Mouse (Mus musculus) MEL (cell line): ENCODE measurements around the gene Lsamp. TPM values are rescaled to one million over a fixed set of nuclear protein-coding genes. Genes with fewer than 3 reads are reported as not detected.

Experiments
- DNase-seq: peaks from one replicate; pipeline ENCODE4 v3.0.0; 2011; ENCODE audit warnings: low read depth, low spot score
- H3K27ac ChIP-seq: 2 replicates; pipeline ENCODE4 v1.5.1; 2012; ENCODE audit warnings: low read depth, mild to moderate bottlenecking, control low read depth, low read length, moderate library complexity; ENCODE audit not compliant: control insufficient read depth
- H3K27me3 ChIP-seq, 2 experiments: fragments of 150-350 bp in 1 of 2; sonication (generic) in 1 of 2; 2 replicates each; pipeline ENCODE4 v1.6.1; 2012; ENCODE audit warnings: low read length in 2 of 2, mild to moderate bottlenecking in 2 of 2, improper control_type of control experiment in 1 of 2, moderate library complexity in 1 of 2; ENCODE audit not compliant: insufficient read depth in 2 of 2, control insufficient read depth in 1 of 2
- H3K36me3 ChIP-seq, 2 experiments: 2 replicates each; pipeline ENCODE4 v1.6.1; 2012 to 2014; ENCODE audit warnings: low read length in 2 of 2, improper control_type of control experiment in 1 of 2, inconsistent platforms in 1 of 2, mild to moderate bottlenecking in 1 of 2; ENCODE audit not compliant: insufficient read depth in 2 of 2, control insufficient read depth in 1 of 2
- H3K4me1 ChIP-seq, 2 experiments: fragments of 150-350 bp in 1 of 2; sonication (generic) in 1 of 2; 2 replicates each; pipeline ENCODE4 v1.6.1; 2012; ENCODE audit warnings: low read length in 2 of 2, improper control_type of control experiment in 1 of 2, mild to moderate bottlenecking in 1 of 2; ENCODE audit not compliant: insufficient read depth in 2 of 2, control insufficient read depth in 1 of 2
- H3K4me3 ChIP-seq, 2 experiments: fragments of 150-350 bp in 1 of 2; sonication (generic) in 1 of 2; 2 replicates each; pipeline ENCODE4 v1.5.1; 2012; ENCODE audit warnings: low read depth in 2 of 2, low read length in 2 of 2, mild to moderate bottlenecking in 2 of 2, moderate library complexity in 2 of 2, control low read depth in 1 of 2, improper control_type of control experiment in 1 of 2; ENCODE audit not compliant: control insufficient read depth in 1 of 2, insufficient read depth in 1 of 2
- H3K79me2 ChIP-seq: 2 replicates; pipeline ENCODE4 v1.6.1; 2012; ENCODE audit warnings: mild to moderate bottlenecking, low read length, moderate library complexity; ENCODE audit not compliant: control insufficient read depth, poor library complexity, insufficient read depth
- H3K9ac ChIP-seq: 2 replicates; pipeline ENCODE4 v1.6.1; 2012; ENCODE audit warnings: low read depth, mild to moderate bottlenecking, control low read depth, low read length, moderate library complexity; ENCODE audit not compliant: control insufficient read depth, poor library complexity, severe bottlenecking
- H3K9me3 ChIP-seq: fragments of 150-350 bp; sonication (generic); replicated peaks from 2 replicates; pipeline ENCODE4 v1.6.1; 2012; ENCODE audit warnings: mild to moderate bottlenecking, low read length, improper control_type of control experiment, moderate library complexity; ENCODE audit not compliant: insufficient read depth
- BHLHE40 ChIP-seq: IDR thresholded peaks from 2 replicates; pipeline ENCODE4 v1.6.1; 2012; ENCODE audit warnings: low read depth, mild to moderate bottlenecking, inconsistent platforms, low read length, improper control_type of control experiment, borderline replicate concordance
- CHD2 ChIP-seq: IDR thresholded peaks from 2 replicates; pipeline ENCODE4 v1.6.1; 2011; ENCODE audit warnings: low read length, improper control_type of control experiment
- E2F4 ChIP-seq: IDR thresholded peaks from 2 replicates; pipeline ENCODE4 v1.6.1; 2011; ENCODE audit warnings: low read depth, low read length, improper control_type of control experiment, borderline replicate concordance
- ETS1 ChIP-seq: IDR thresholded peaks from 2 replicates; pipeline ENCODE4 v1.6.1; 2012; ENCODE audit warnings: low read depth, mild to moderate bottlenecking, inconsistent platforms, low read length, improper control_type of control experiment, moderate library complexity
- GABPA ChIP-seq: IDR thresholded peaks from 2 replicates; pipeline ENCODE4 v1.6.1; 2012; ENCODE audit warnings: low read depth, mild to moderate bottlenecking, inconsistent platforms, low read length, improper control_type of control experiment, moderate library complexity
- GATA1 ChIP-seq: IDR thresholded peaks from 2 replicates; pipeline ENCODE4 v1.6.1; 2011; ENCODE audit warnings: low read depth, low read length, improper control_type of control experiment
- HCFC1 ChIP-seq: IDR thresholded peaks from 2 replicates; pipeline ENCODE4 v1.6.1; 2012; ENCODE audit warnings: low read depth, mild to moderate bottlenecking, inconsistent platforms, low read length, improper control_type of control experiment, moderate library complexity
- JUND ChIP-seq: IDR thresholded peaks from 2 replicates; pipeline ENCODE4 v1.6.1; 2011; ENCODE audit warnings: low read depth, mild to moderate bottlenecking, improper control_type of control experiment, low read length
- KAT2A ChIP-seq: conservative IDR thresholded peaks from 2 replicates; pipeline ENCODE4 v1.6.1; 2012; ENCODE audit warnings: low read depth, low read length, improper control_type of control experiment, inconsistent platforms
- MAX ChIP-seq: IDR thresholded peaks from 2 replicates; pipeline ENCODE4 v1.6.1; 2011; ENCODE audit warnings: low read length, improper control_type of control experiment
- MEF2A ChIP-seq: IDR thresholded peaks from 2 replicates; pipeline ENCODE4 v1.6.1; 2014; ENCODE audit warnings: low read depth, mild to moderate bottlenecking, inconsistent platforms, low read length, improper control_type of control experiment; ENCODE audit not compliant: poor library complexity, insufficient replicate concordance, severe bottlenecking; ENCODE audit errors: extremely low read depth
- MXI1 ChIP-seq: IDR thresholded peaks from 2 replicates; pipeline ENCODE4 v1.6.1; 2011; ENCODE audit warnings: mild to moderate bottlenecking, low read depth, low read length, improper control_type of control experiment
- MYB ChIP-seq: IDR thresholded peaks from 2 replicates; pipeline ENCODE4 v1.6.1; 2011; ENCODE audit warnings: mild to moderate bottlenecking, low read depth, low read length, improper control_type of control experiment
- MYC ChIP-seq: IDR thresholded peaks from 2 replicates; pipeline ENCODE4 v1.6.1; 2011; ENCODE audit warnings: low read depth, mild to moderate bottlenecking, low read length, improper control_type of control experiment, moderate library complexity
- NRF1 ChIP-seq: IDR thresholded peaks from 2 replicates; pipeline ENCODE4 v1.6.1; 2014; ENCODE audit warnings: low read depth, mild to moderate bottlenecking, inconsistent platforms, low read length, improper control_type of control experiment, moderate library complexity; ENCODE audit not compliant: poor library complexity, insufficient read depth, severe bottlenecking
- POLR2A ChIP-seq, 2 experiments: IDR thresholded peaks; 2 replicates each; pipeline ENCODE4 v1.6.1; 2011 to 2012; ENCODE audit warnings: low read length in 2 of 2, mild to moderate bottlenecking in 2 of 2, control low read depth in 1 of 2, improper control_type of control experiment in 1 of 2, low read depth in 1 of 2, moderate library complexity in 1 of 2; ENCODE audit not compliant: control insufficient read depth in 1 of 2, insufficient read depth in 1 of 2, poor library complexity in 1 of 2
- POLR2AphosphoS2 ChIP-seq: IDR thresholded peaks from 2 replicates; pipeline ENCODE4 v1.6.1; 2011; ENCODE audit warnings: low read length, improper control_type of control experiment
- RAD21 ChIP-seq: IDR thresholded peaks from 2 replicates; pipeline ENCODE4 v1.6.1; 2011; ENCODE audit warnings: mild to moderate bottlenecking, low read depth, low read length, improper control_type of control experiment
- SMC3 ChIP-seq: IDR thresholded peaks from 2 replicates; pipeline ENCODE4 v1.6.1; 2011; ENCODE audit warnings: low read depth, low read length, improper control_type of control experiment
- TAL1 ChIP-seq: IDR thresholded peaks from 2 replicates; pipeline ENCODE4 v1.6.1; 2012; ENCODE audit warnings: mild to moderate bottlenecking, inconsistent platforms, low read length, moderate library complexity, mixed read lengths
- TBP ChIP-seq: IDR thresholded peaks from 2 replicates; pipeline ENCODE4 v1.8.0; 2011; ENCODE audit warnings: low read depth, low read length, improper control_type of control experiment
- TCF12 ChIP-seq: IDR thresholded peaks from 2 replicates; pipeline ENCODE4 v1.6.1; 2014; ENCODE audit warnings: low read depth, mild to moderate bottlenecking, inconsistent platforms, low read length, improper control_type of control experiment, moderate library complexity
- UBTF ChIP-seq: IDR thresholded peaks from 2 replicates; pipeline ENCODE4 v1.6.1; 2012; ENCODE audit warnings: low read depth, mild to moderate bottlenecking, inconsistent platforms, low read length, improper control_type of control experiment, moderate library complexity, borderline replicate concordance; ENCODE audit not compliant: insufficient read depth
- USF1 ChIP-seq: IDR thresholded peaks from 2 replicates; pipeline ENCODE4 v1.6.1; 2014; ENCODE audit warnings: low read depth, mild to moderate bottlenecking, inconsistent platforms, low read length, improper control_type of control experiment, moderate library complexity
- ZC3H11A ChIP-seq: IDR thresholded peaks from 2 replicates; pipeline ENCODE4 v1.6.1; 2012; ENCODE audit warnings: low read depth, mild to moderate bottlenecking, inconsistent platforms, low read length, improper control_type of control experiment
- ZKSCAN1 ChIP-seq: IDR thresholded peaks from 2 replicates; pipeline ENCODE4 v1.6.1; 2012; ENCODE audit warnings: low read depth, mild to moderate bottlenecking, inconsistent platforms, low read length, improper control_type of control experiment, moderate library complexity
- ZNF384 ChIP-seq: IDR thresholded peaks from 2 replicates; pipeline ENCODE4 v1.6.1; 2012; ENCODE audit warnings: low read depth, mild to moderate bottlenecking, inconsistent platforms, low read length, improper control_type of control experiment
- polyA plus RNA-seq, 2 experiments: library from polyadenylated mRNA; stranded (reverse) in 1 of 2; unstranded in 1 of 2; fragments of >175 nt in 1 of 2; fragments of >200 nt in 1 of 2; gene quantifications; 2 replicates each; pipeline versions ENCODE4 v1.2.1 to v1.2.4; 2012; ENCODE audit warnings: low replicate concordance in 2 of 2, low read depth in 1 of 2; ENCODE audit not compliant: insufficient read length in 2 of 2, insufficient read depth in 1 of 2, missing spikeins in 1 of 2
- total RNA-seq: library from RNA; depleted of rRNA; stranded (reverse); fragments of 300-350 nt; gene quantifications from 2 replicates; pipeline ENCODE4 v1.2.3, GENCODE M21; 2012

Gene Lsamp
- total and polyA plus RNA-seq, 3 experiments: 0.42 TPM; not detected in 2

GRCm38 (mm10) chr16:41535806-41536205, 1551.6 kb downstream of the Lsamp start:
- Histone ChIP-seq H3K79me2 (no peaks in the 10 kb centered on the region), H3K4me1 (no peaks in the 10 kb centered on the region), H3K27me3 (no peaks in the 10 kb centered on the region), H3K27ac (no peak overlapping the region), H3K9me3 (no peaks in the 10 kb centered on the region), H3K36me3 (no peaks in the 10 kb centered on the region), H3K4me3 (no peak overlapping the region), H3K9ac (no peak overlapping the region)
- TF ChIP-seq MAX (no peak), TAL1 (no peak)
- DNase-seq: no peak

GRCm38 (mm10) chr16:41542641-41543040, 1558.5 kb downstream of the Lsamp start:
- Histone ChIP-seq H3K27ac (no peak overlapping the region), H3K9ac (no peak overlapping the region), H3K4me3 (no peak overlapping the region), H3K36me3 (no peaks in the 10 kb centered on the region), H3K27me3 (no peaks in the 10 kb centered on the region), H3K9me3 (no peaks in the 10 kb centered on the region), H3K79me2 (no peaks in the 10 kb centered on the region), H3K4me1 (no peaks in the 10 kb centered on the region)
- no peak for TF ChIP-seq USF1
- TF ChIP-seq MYB: no peak
- TF ChIP-seq KAT2A: no peak
- TF ChIP-seq MAX: no peak
- no peak for TF ChIP-seq ETS1
- TF ChIP-seq MXI1: no peak
- no peak for TF ChIP-seq POLR2AphosphoS2
- no peak for TF ChIP-seq SMC3
- TF ChIP-seq GABPA: no peak
- no peak for TF ChIP-seq ZKSCAN1
- no peak for TF ChIP-seq UBTF
- no peak for TF ChIP-seq JUND
- no peak for TF ChIP-seq TCF12
- no peak for TF ChIP-seq BHLHE40
- TF ChIP-seq POLR2A (IDR thresholded peaks at IDR 0.05; ENCODE audit: control insufficient read depth in 1 of 2, insufficient read depth in 1 of 2, low read depth in 1 of 2, low read length in 2 of 2, poor library complexity in 1 of 2): no peak
- no peak for TF ChIP-seq ZNF384
- no peak for DNase-seq

- DNase-seq: no peak
- Histone ChIP-seq H3K79me2 (no peaks in the 10 kb centered on the region), H3K4me1 (no peaks in the 10 kb centered on the region), H3K27me3 (no peaks in the 10 kb centered on the region), H3K4me3 (no peak overlapping the region), H3K36me3 (no peaks in the 10 kb centered on the region), H3K9me3 (no peaks in the 10 kb centered on the region), H3K9ac (no peak overlapping the region), H3K27ac (no peak overlapping the region)
- TF ChIP-seq MAX: no peak
- TF ChIP-seq RAD21: no peak
- no peak for TF ChIP-seq GATA1
- no peak for TF ChIP-seq NRF1
- no peak for TF ChIP-seq E2F4
- TF ChIP-seq ZC3H11A: no peak
- TF ChIP-seq USF1: no peak
- TF ChIP-seq SMC3: no peak
- TF ChIP-seq HCFC1: no peak
- no peak for TF ChIP-seq UBTF
- no peak for TF ChIP-seq MEF2A
- no peak for TF ChIP-seq CHD2
- TF ChIP-seq MXI1: no peak
- no peak for TF ChIP-seq TBP
- no peak for TF ChIP-seq GABPA
- no peak for TF ChIP-seq BHLHE40
- no peak for TF ChIP-seq MYC
These were observed 1567.0 kb downstream of the Lsamp start for GRCm38 (mm10) chr16:41551164-41551563.
